10 mouse cellular contexts compared by ENCODE assay signal in genomic region chr19:52854068-52854682, GRCm38 (mm10).
DNase-seq lines count a peak whose midpoint lies in the region; ATAC-seq lines count a peak whose summit lies in the region.
"Had no signal": no experiment of that assay in that cellular context is flagged by ENCODE, and none has a peak within 500 bp of the region (broad histone marks: within the 10 kb centered on the region; RNA-seq: fewer than 3 reads in every experiment).

No protein-coding gene starts in this region.

- H3K27me3 ChIP-seq in limb, embryonic 12.5 days, result no peaks in the 10 kb centered on the region
- H3K27me3 ChIP-seq in limb, embryonic 10.5 days (ENCODE audit: low read depth, poor library complexity, severe bottlenecking), result no peaks in the 10 kb centered on the region
- H3K27me3 ChIP-seq in intestine, embryonic 16.5 days (replicated peaks; ENCODE audit: control insufficient read depth, insufficient read depth, low read length), result no peaks in the 10 kb centered on the region
- H3K27me3 ChIP-seq: embryonic facial prominence, embryonic 12.5 days had no signal

- H3K27ac ChIP-seq in limb, embryonic 12.5 days, result peak overlapping the region; percentile 64
- H3K27ac ChIP-seq in limb, embryonic 10.5 days, result no peak overlapping the region
- no peak overlapping the region for H3K27ac ChIP-seq in intestine, embryonic 16.5 days (ENCODE audit: low read length)
- H3K27ac ChIP-seq: embryonic facial prominence, embryonic 12.5 days had no signal

- 76% methylated on average over 7 of the region's 7 CpGs for WGBS in limb, embryonic 12.5 days
- WGBS in limb, embryonic 10.5 days, result 86% methylated on average over 7 of the region's 7 CpGs
- WGBS in intestine, embryonic 16.5 days, result 81% methylated on average over 7 of the region's 7 CpGs

- H3K36me3 ChIP-seq in limb, embryonic 12.5 days, result no peaks in the 10 kb centered on the region
- H3K36me3 ChIP-seq in limb, embryonic 10.5 days, result no peaks in the 10 kb centered on the region
- no peaks in the 10 kb centered on the region for H3K36me3 ChIP-seq in intestine, embryonic 16.5 days (ENCODE audit: control insufficient read depth, insufficient read depth, low read length)
- H3K36me3 ChIP-seq: embryonic facial prominence, embryonic 12.5 days had no signal

- DNase-seq in limb, embryonic 10.5 days (ENCODE audit: low spot score), result no peak
- DNase-seq in frontal cortex, postnatal 25 days (ENCODE audit: low spot score in 2 of 2), result peak; percentile 4 to 10
- DNase-seq in layer of hippocampus, postnatal 14 days (ENCODE audit: low spot score in 2 of 2), result peak; percentile 5 to 19
- DNase-seq in right cerebral cortex, postnatal 14 days, result peak; percentile 8

- no peaks in the 10 kb centered on the region for H3K4me1 ChIP-seq in limb, embryonic 12.5 days (replicated peaks)
- no peaks in the 10 kb centered on the region for H3K4me1 ChIP-seq in limb, embryonic 10.5 days
- H3K4me1 ChIP-seq in intestine, embryonic 16.5 days (ENCODE audit: control insufficient read depth, insufficient read depth, low read length), result no peaks in the 10 kb centered on the region
- H3K4me1 ChIP-seq: embryonic facial prominence, embryonic 12.5 days had no signal

- ATAC-seq in limb, embryonic 12.5 days (ENCODE audit: insufficient number of reproducible peaks, insufficient read depth, low FRiP score, low TSS enrichment, low read depth), result no peak
- ATAC-seq in intestine, embryonic 16.5 days, result no peak
- no peak for ATAC-seq in erythroid progenitor cell, adult 5-6 weeks (replicated peaks; ENCODE audit: low FRiP score, poor library complexity, severe bottlenecking)
- ATAC-seq in granulocyte monocyte progenitor cell, adult 5-6 weeks (replicated peaks; ENCODE audit: poor library complexity, severe bottlenecking), result no peak
- ATAC-seq: Patski had no signal

- H3K9ac ChIP-seq in limb, embryonic 12.5 days (replicated peaks), result no peak overlapping the region
- H3K9ac ChIP-seq in intestine, embryonic 16.5 days (ENCODE audit: low read depth, low read length), result no peak overlapping the region
- H3K9ac ChIP-seq: embryonic facial prominence, embryonic 12.5 days had no signal

- H3K4me3 ChIP-seq in limb, embryonic 12.5 days (replicated peaks), result no peak overlapping the region
- H3K4me3 ChIP-seq in limb, embryonic 10.5 days, result no peak overlapping the region
- no peak overlapping the region for H3K4me3 ChIP-seq in intestine, embryonic 16.5 days (ENCODE audit: low read length)
- H3K4me3 ChIP-seq: embryonic facial prominence, embryonic 12.5 days had no signal

- H3K4me2 ChIP-seq in limb, embryonic 12.5 days, result no peak overlapping the region
- no peak overlapping the region for H3K4me2 ChIP-seq in intestine, embryonic 16.5 days (ENCODE audit: low read depth, low read length)
- H3K4me2 ChIP-seq: embryonic facial prominence, embryonic 12.5 days had no signal

- no peaks in the 10 kb centered on the region for H3K9me3 ChIP-seq in limb, embryonic 12.5 days
- H3K9me3 ChIP-seq in limb, embryonic 10.5 days (replicated peaks), result no peaks in the 10 kb centered on the region
- no peaks in the 10 kb centered on the region for H3K9me3 ChIP-seq in intestine, embryonic 16.5 days (ENCODE audit: control insufficient read depth, low read length)
